Mouse (Mus musculus): ENCODE measurements at regions not wholly inside any gene's neighbourhood (a gene's known extent, or its start where the extent isn't known, plus 50 kb on each side); places are given as distances from the start of the nearest gene placed in this dataset.

DNA sequence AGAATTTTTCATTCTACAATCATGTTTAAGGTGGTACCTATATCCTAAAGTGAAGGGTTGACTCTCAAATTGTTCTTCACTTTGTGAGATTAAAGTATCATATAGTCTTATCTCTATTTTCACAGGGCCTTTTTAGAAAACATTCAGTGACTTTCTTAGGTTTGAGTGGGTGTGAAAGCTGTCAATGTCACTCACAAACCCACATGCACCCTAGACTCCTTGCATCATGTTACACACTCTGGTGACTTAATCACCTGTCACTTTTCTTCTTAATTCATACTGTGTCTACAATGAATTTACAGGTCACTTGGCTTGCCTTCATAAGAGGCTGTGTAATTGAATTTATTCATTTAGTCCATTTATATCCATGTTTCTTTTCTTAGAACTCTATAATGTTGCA is 1026.8 kb upstream of the Alcam start:
- Histone ChIP-seq H3K4me3 (replicated peaks; ENCODE audit: low read length) (no peak overlapping the region), H3K4me2 (ENCODE audit: low read depth, low read length) (no peak overlapping the region), H3K27ac (ENCODE audit: low read length) (no peak overlapping the region), H3K36me3 (ENCODE audit: control insufficient read depth, insufficient read depth, low read length) (no peaks in the 10 kb centered on the region), H3K9me3 (replicated peaks; ENCODE audit: control insufficient read depth, low read length) (no peaks in the 10 kb centered on the region), H3K4me1 (ENCODE audit: control insufficient read depth, insufficient read depth, low read length) (no peaks in the 10 kb centered on the region), H3K9ac (ENCODE audit: low read length) (no peak overlapping the region), H3K27me3 (ENCODE audit: control insufficient read depth, insufficient read depth, low read length) (no peaks in the 10 kb centered on the region)
- ATAC-seq (ENCODE audit: insufficient read depth, low FRiP score), result no peak

GRCm38 (mm10) chr16:53439511-53439910 is 985.6 kb upstream of the Alcam start:
- H3K36me3 ChIP-seq (ENCODE audit: control insufficient read depth, insufficient read depth, low read length), result no peaks in the 10 kb centered on the region
- H3K4me3 ChIP-seq (replicated peaks; ENCODE audit: low read length), result no peak overlapping the region
- no peak overlapping the region for H3K9ac ChIP-seq (ENCODE audit: low read length)
- no peaks in the 10 kb centered on the region for H3K9me3 ChIP-seq (replicated peaks; ENCODE audit: control insufficient read depth, low read length)
- H3K27me3 ChIP-seq (ENCODE audit: control insufficient read depth, insufficient read depth, low read length), result no peaks in the 10 kb centered on the region
- WGBS, result 71% methylated on average over 4 of the region's 4 CpGs
- ATAC-seq (ENCODE audit: insufficient read depth, low FRiP score), result no peak
- no peak overlapping the region for H3K27ac ChIP-seq (ENCODE audit: low read length)
- H3K4me1 ChIP-seq (ENCODE audit: control insufficient read depth, insufficient read depth, low read length), result no peaks in the 10 kb centered on the region
- H3K4me2 ChIP-seq (ENCODE audit: low read depth, low read length), result no peak overlapping the region

GRCm38 (mm10) chr16:53418416-53418815 is 964.5 kb upstream of the Alcam start:
- 65% methylated on average over 2 of the region's 2 CpGs for WGBS
- no peak for ATAC-seq (ENCODE audit: insufficient read depth, low FRiP score)
- H3K27ac ChIP-seq (ENCODE audit: low read length), result no peak overlapping the region

DNA sequence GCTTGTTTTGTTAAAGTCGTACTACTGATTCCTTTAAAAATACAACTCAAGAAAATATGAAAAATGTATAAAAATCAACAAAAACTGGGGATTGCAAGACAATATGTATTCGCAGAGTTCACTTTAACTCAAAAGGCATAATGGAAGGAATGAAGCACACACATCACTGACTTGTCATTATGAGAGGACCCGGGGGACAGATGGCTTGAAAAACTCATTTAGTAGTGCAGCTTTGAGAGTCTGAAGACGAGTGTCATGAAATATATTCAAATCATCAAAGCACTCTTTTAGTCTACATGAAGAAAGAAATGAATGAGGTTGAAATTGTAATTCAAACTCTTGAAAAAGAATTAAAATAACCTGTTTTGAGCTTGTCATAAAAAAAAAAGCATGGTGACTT is 931.3 kb upstream of the Alcam start:
- no peaks in the 10 kb centered on the region for H3K4me1 ChIP-seq (ENCODE audit: control insufficient read depth, insufficient read depth, low read length)
- H3K4me2 ChIP-seq (ENCODE audit: low read depth, low read length), result no peak overlapping the region
- H3K4me3 ChIP-seq (replicated peaks; ENCODE audit: low read length), result no peak overlapping the region
- no peak overlapping the region for H3K27ac ChIP-seq (ENCODE audit: low read length)
- ATAC-seq (ENCODE audit: insufficient read depth, low FRiP score), result no peak
- WGBS, result 80% methylated on average over 4 of the region's 4 CpGs
- no peaks in the 10 kb centered on the region for H3K36me3 ChIP-seq (ENCODE audit: control insufficient read depth, insufficient read depth, low read length)
- peaks cover 4% of the 10 kb centered on the region; the same call in 1 of the 2 replicates for H3K9me3 ChIP-seq (replicated peaks; ENCODE audit: control insufficient read depth, low read length)
- no peaks in the 10 kb centered on the region for H3K27me3 ChIP-seq (ENCODE audit: control insufficient read depth, insufficient read depth, low read length)
- H3K9ac ChIP-seq (ENCODE audit: low read length), result no peak overlapping the region

More at GRCm38 (mm10) chr16:53418416-53418815, 964.5 kb upstream of the Alcam start:
- no peak overlapping the region for H3K9ac ChIP-seq (ENCODE audit: low read length)
- no peaks in the 10 kb centered on the region for H3K9me3 ChIP-seq (replicated peaks; ENCODE audit: control insufficient read depth, low read length)
- no peaks in the 10 kb centered on the region for H3K36me3 ChIP-seq (ENCODE audit: control insufficient read depth, insufficient read depth, low read length)
- H3K4me1 ChIP-seq (ENCODE audit: control insufficient read depth, insufficient read depth, low read length), result no peaks in the 10 kb centered on the region
- H3K4me2 ChIP-seq (ENCODE audit: low read depth, low read length), result no peak overlapping the region
- H3K4me3 ChIP-seq (replicated peaks; ENCODE audit: low read length), result no peak overlapping the region
- no peaks in the 10 kb centered on the region for H3K27me3 ChIP-seq (ENCODE audit: control insufficient read depth, insufficient read depth, low read length)

DNA sequence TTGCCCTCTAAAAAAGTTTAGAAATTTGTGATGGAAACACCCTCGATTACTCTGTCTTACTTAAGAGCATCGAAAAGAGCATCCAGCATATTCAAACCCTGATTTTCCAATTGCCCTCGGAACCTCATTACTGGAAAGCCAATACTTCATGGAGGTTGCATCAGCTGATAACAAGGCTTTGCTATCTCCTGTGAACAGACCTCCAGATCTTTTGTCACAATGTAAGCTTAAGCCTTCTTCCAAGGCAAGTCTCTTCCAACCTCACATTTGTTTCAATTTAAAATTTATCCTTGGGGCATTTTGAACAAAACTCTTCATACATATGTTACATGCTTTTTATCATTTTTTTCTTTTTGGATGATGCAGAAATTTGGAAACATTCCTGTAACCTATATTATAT is 888.3 kb upstream of the Alcam start:
- Histone ChIP-seq H3K4me1 (ENCODE audit: control insufficient read depth, insufficient read depth, low read length) (no peaks in the 10 kb centered on the region), H3K9ac (ENCODE audit: low read length) (no peak overlapping the region), H3K27me3 (ENCODE audit: control insufficient read depth, insufficient read depth, low read length) (no peaks in the 10 kb centered on the region), H3K36me3 (ENCODE audit: control insufficient read depth, insufficient read depth, low read length) (no peaks in the 10 kb centered on the region), H3K4me2 (ENCODE audit: low read depth, low read length) (no peak overlapping the region), H3K4me3 (replicated peaks; ENCODE audit: low read length) (no peak overlapping the region), H3K27ac (ENCODE audit: low read length) (no peak overlapping the region), H3K9me3 (replicated peaks; ENCODE audit: control insufficient read depth, low read length) (no peaks in the 10 kb centered on the region)
- 84% methylated on average over 3 of the region's 3 CpGs for WGBS
- no peak for ATAC-seq (ENCODE audit: insufficient read depth, low FRiP score)

GRCm38 (mm10) chr16:53326353-53326752 is 872.5 kb upstream of the Alcam start:
- H3K27me3 ChIP-seq (ENCODE audit: control insufficient read depth, insufficient read depth, low read length), result no peaks in the 10 kb centered on the region

DNA sequence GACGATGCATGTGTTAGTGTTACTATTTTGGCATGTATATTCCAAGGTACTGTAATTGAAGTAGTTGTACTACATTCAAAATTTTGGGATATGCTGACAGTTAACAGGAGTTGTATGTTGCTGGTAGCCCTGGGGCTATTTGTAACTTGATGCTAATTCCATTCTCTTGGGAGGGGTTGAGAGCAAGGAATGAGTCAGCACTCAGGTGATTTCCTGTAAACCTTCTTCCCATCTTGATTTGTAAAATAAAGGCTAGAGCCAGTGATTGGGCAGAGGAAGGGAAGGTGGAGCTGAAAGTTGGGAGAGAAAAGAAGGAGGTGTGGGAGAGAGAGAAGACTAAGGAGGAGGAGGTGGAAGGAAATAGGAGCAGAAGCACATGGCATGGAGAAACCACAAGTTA is 838.2 kb upstream of the Alcam start:
- WGBS, result 65% methylated on average over 1 of the region's 1 CpGs
- Histone ChIP-seq H3K4me1 (ENCODE audit: control insufficient read depth, insufficient read depth, low read length) (no peaks in the 10 kb centered on the region), H3K27ac (ENCODE audit: low read length) (no peak overlapping the region), H3K4me2 (ENCODE audit: low read depth, low read length) (no peak overlapping the region), H3K27me3 (ENCODE audit: control insufficient read depth, insufficient read depth, low read length) (no peaks in the 10 kb centered on the region), H3K9me3 (replicated peaks; ENCODE audit: control insufficient read depth, low read length) (no peaks in the 10 kb centered on the region), H3K9ac (ENCODE audit: low read length) (no peak overlapping the region), H3K4me3 (replicated peaks; ENCODE audit: low read length) (no peak overlapping the region), H3K36me3 (ENCODE audit: control insufficient read depth, insufficient read depth, low read length) (no peaks in the 10 kb centered on the region)
- no peak for ATAC-seq (ENCODE audit: insufficient read depth, low FRiP score)

More at GRCm38 (mm10) chr16:53326353-53326752, 872.5 kb upstream of the Alcam start:
- no peak for ATAC-seq (ENCODE audit: insufficient read depth, low FRiP score)
- Histone ChIP-seq H3K9ac (ENCODE audit: low read length) (no peak overlapping the region), H3K36me3 (ENCODE audit: control insufficient read depth, insufficient read depth, low read length) (no peaks in the 10 kb centered on the region), H3K4me1 (ENCODE audit: control insufficient read depth, insufficient read depth, low read length) (no peaks in the 10 kb centered on the region), H3K4me2 (ENCODE audit: low read depth, low read length) (no peak overlapping the region), H3K9me3 (replicated peaks; ENCODE audit: control insufficient read depth, low read length) (no peaks in the 10 kb centered on the region), H3K27ac (ENCODE audit: low read length) (no peak overlapping the region), H3K4me3 (replicated peaks; ENCODE audit: low read length) (no peak overlapping the region)

DNA sequence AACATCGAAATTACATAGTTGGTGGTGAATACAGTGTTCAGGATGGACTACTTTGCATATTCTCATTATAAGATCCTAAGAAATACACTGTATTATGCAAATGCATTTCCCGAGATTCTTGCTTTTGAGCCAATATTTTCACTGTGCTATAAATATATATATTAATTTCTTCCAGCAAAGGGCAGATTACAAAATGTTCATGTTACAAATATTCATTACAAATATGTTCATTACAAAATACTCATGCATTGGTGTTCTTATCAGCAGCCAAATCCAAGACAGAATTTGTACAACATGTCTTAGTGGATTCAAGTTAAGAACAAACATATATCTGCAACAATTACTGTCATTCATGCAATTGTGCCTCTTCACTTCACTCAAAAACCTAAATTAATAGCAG is 828.1 kb upstream of the Alcam start:
- WGBS, result 75% methylated on average over 2 of the region's 2 CpGs
- Histone ChIP-seq H3K4me1 (ENCODE audit: control insufficient read depth, insufficient read depth, low read length) (no peaks in the 10 kb centered on the region), H3K27ac (ENCODE audit: low read length) (no peak overlapping the region), H3K27me3 (ENCODE audit: control insufficient read depth, insufficient read depth, low read length) (no peaks in the 10 kb centered on the region), H3K4me3 (replicated peaks; ENCODE audit: low read length) (no peak overlapping the region), H3K9ac (ENCODE audit: low read length) (no peak overlapping the region), H3K36me3 (ENCODE audit: control insufficient read depth, insufficient read depth, low read length) (no peaks in the 10 kb centered on the region), H3K4me2 (ENCODE audit: low read depth, low read length) (no peak overlapping the region), H3K9me3 (replicated peaks; ENCODE audit: control insufficient read depth, low read length) (no peaks in the 10 kb centered on the region)
- no peak for ATAC-seq (ENCODE audit: insufficient read depth, low FRiP score)

- H3K4me3 ChIP-seq (replicated peaks; ENCODE audit: low read length), result no peak overlapping the region
- H3K27ac ChIP-seq (ENCODE audit: low read length), result no peak overlapping the region
- no peak overlapping the region for H3K9ac ChIP-seq (ENCODE audit: low read length)
- no peaks in the 10 kb centered on the region for H3K36me3 ChIP-seq (ENCODE audit: control insufficient read depth, insufficient read depth, low read length)
- H3K27me3 ChIP-seq (ENCODE audit: control insufficient read depth, insufficient read depth, low read length), result no peaks in the 10 kb centered on the region
- no peaks in the 10 kb centered on the region for H3K4me1 ChIP-seq (ENCODE audit: control insufficient read depth, insufficient read depth, low read length)
- no peaks in the 10 kb centered on the region for H3K9me3 ChIP-seq (replicated peaks; ENCODE audit: control insufficient read depth, low read length)
- H3K4me2 ChIP-seq (ENCODE audit: low read depth, low read length), result no peak overlapping the region
- ATAC-seq (ENCODE audit: insufficient read depth, low FRiP score), result no peak
- 13% methylated on average over 3 of the region's 3 CpGs for WGBS
These were observed 812.2 kb upstream of the Alcam start for GRCm38 (mm10) chr16:53266116-53266515.

- WGBS, result 73% methylated on average over 1 of the region's 1 CpGs
- H3K27ac ChIP-seq (ENCODE audit: low read length), result no peak overlapping the region
- no peak overlapping the region for H3K4me2 ChIP-seq (ENCODE audit: low read depth, low read length)
- H3K36me3 ChIP-seq (ENCODE audit: control insufficient read depth, insufficient read depth, low read length), result no peaks in the 10 kb centered on the region
- no peaks in the 10 kb centered on the region for H3K4me1 ChIP-seq (ENCODE audit: control insufficient read depth, insufficient read depth, low read length)
- no peak overlapping the region for H3K9ac ChIP-seq (ENCODE audit: low read length)
- H3K4me3 ChIP-seq (replicated peaks; ENCODE audit: low read length), result no peak overlapping the region
- H3K27me3 ChIP-seq (ENCODE audit: control insufficient read depth, insufficient read depth, low read length), result no peaks in the 10 kb centered on the region
- no peak for ATAC-seq (ENCODE audit: insufficient read depth, low FRiP score)
- H3K9me3 ChIP-seq (replicated peaks; ENCODE audit: control insufficient read depth, low read length), result no peaks in the 10 kb centered on the region
These were observed 791.5 kb upstream of the Alcam start for GRCm38 (mm10) chr16:53245365-53245764.

All from stomach, embryonic 16.5 days (tissue).